Mouse (Mus musculus) CD4-positive, CD25-positive, alpha-beta regulatory T cell (primary cell): ENCODE measurements around the gene 2310039H08Rik. TPM values are rescaled to one million over a fixed set of nuclear protein-coding genes. Genes with fewer than 3 reads are reported as not detected.

Experiments used
- polyA plus RNA-seq: library from polyadenylated mRNA; unstranded; fragments of 100-300 nt; shearing (Covaris generic); gene quantifications from one replicate; pipeline ENCODE4 v1.2.1, GENCODE M21; 2017

Gene 2310039H08Rik
- polyA plus RNA-seq = 31.3 TPM

GRCm38 (mm10) chr17:46772404-46773277 is at the start of gene 2310039H08Rik:
Gene 2310039H08Rik (plus strand): TSS chr17:46772635.

GRCm38 (mm10) chr17:46728904-46729318 is 43.5 kb upstream of the 2310039H08Rik start, which contains the start of gene Gnmt:
Gene Gnmt (minus strand): TSS chr17:46729168.

GRCm38 (mm10) chr17:46751794-46752556 is 20.5 kb upstream of the 2310039H08Rik start, which contains the start of gene Cnpy3:
Gene Cnpy3 (minus strand): TSS chr17:46752214.

GRCm38 (mm10) chr17:46763544-46763943 is 8.9 kb upstream of the 2310039H08Rik start, which contains the start of gene Ptcra:
Gene Ptcra (minus strand): TSS chr17:46763712.

GRCm38 (mm10) chr17:46782341-46783221 is 10.1 kb downstream of the 2310039H08Rik start, which contains the start of gene Rpl7l1:
Gene Rpl7l1 (minus strand): TSS chr17:46782672.

Other genes with a start within 250 kb of the 2310039H08Rik start
- 6.2 TPM for gene Cul9, start 226.2 kb upstream of the 2310039H08Rik start, polyA plus RNA-seq
- gene Srf, start 216.5 kb upstream of the 2310039H08Rik start, polyA plus RNA-seq = 41.4 TPM
- 0.23 TPM for gene Ptk7, start 143.1 kb upstream of the 2310039H08Rik start, polyA plus RNA-seq
- 24.7 TPM for gene Klc4, start 126.6 kb upstream of the 2310039H08Rik start, polyA plus RNA-seq
- gene Mrpl2, start 126.4 kb upstream of the 2310039H08Rik start, polyA plus RNA-seq = 42.7 TPM
- gene Cul7, start 122.3 kb upstream of the 2310039H08Rik start, polyA plus RNA-seq = 10.0 TPM
- 65.9 TPM for gene Rrp36, start 98.3 kb upstream of the 2310039H08Rik start, polyA plus RNA-seq
- 149 TPM for gene Mea1, start 93.8 kb upstream of the 2310039H08Rik start, polyA plus RNA-seq
- gene Klhdc3, start 91.7 kb upstream of the 2310039H08Rik start, polyA plus RNA-seq = 60.8 TPM
- gene Ppp2r5d, start 67.5 kb upstream of the 2310039H08Rik start, polyA plus RNA-seq = 98.9 TPM
- gene Pex6, start 61.2 kb upstream of the 2310039H08Rik start, polyA plus RNA-seq = 53.2 TPM
- 0.66 TPM for gene Gnmt, start 43.5 kb upstream of the 2310039H08Rik start, polyA plus RNA-seq
- gene Cnpy3, start 20.4 kb upstream of the 2310039H08Rik start, polyA plus RNA-seq = 49.8 TPM
- not detected for gene Ptcra, start 8.9 kb upstream of the 2310039H08Rik start, polyA plus RNA-seq
- 139 TPM for gene Rpl7l1, start 10.0 kb downstream of the 2310039H08Rik start, polyA plus RNA-seq
- 39.7 TPM for gene Bicral, start 85.8 kb downstream of the 2310039H08Rik start, polyA plus RNA-seq
- 60.7 TPM for gene Tbcc, start 118.0 kb downstream of the 2310039H08Rik start, polyA plus RNA-seq
- gene Prph2, start 137.8 kb downstream of the 2310039H08Rik start, polyA plus RNA-seq = not detected
- gene Ubr2, start 237.9 kb downstream of the 2310039H08Rik start, polyA plus RNA-seq = 52.6 TPM